Mouse (Mus musculus): ENCODE results near the gene Skil. TPM values are rescaled to one million over a fixed set of nuclear protein-coding genes. Genes with fewer than 3 reads are reported as not detected.

Gene Skil
- polyA plus RNA-seq, 1 experiment from 2014 or later, result 8.7 TPM

DNA sequence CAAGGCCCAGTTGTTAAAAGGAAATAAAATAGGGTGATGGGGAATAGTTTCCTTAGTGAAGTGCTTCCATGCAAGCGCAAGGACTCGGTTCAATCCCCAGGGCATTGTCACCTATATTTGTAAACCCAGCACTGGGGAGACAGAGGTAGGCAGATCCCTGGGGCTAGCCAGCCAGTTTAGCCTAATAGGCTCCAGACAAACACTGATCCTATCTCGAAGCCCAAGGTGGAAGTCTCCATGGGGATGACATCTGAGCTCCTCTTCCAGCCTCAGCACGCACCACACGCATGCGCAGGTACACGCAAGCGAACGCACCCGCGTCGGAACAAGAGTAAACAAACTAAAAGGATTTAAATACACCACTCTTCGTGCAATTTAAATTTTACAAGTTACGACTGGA lies 23.1 kb upstream of the Skil start:
- H3K27ac ChIP-seq, result no peak overlapping the region
- WGBS (ENCODE audit: missing documents), result 91% methylated on average over 14 of the region's 14 CpGs

GRCm38 (mm10) chr3:31075808-31076207 lies 19.1 kb upstream of the Skil start:
- Histone ChIP-seq H3K79me2 (ENCODE audit: inconsistent target) (no peaks in the 10 kb centered on the region), H3K36me3 (ENCODE audit: inconsistent target) (no peaks in the 10 kb centered on the region), H3K4me3 (ENCODE audit: inconsistent target) (no peak overlapping the region), H3K27ac (no peak overlapping the region)
- 56% methylated on average over 11 of the region's 11 CpGs for WGBS (ENCODE audit: missing documents)

More for the DNA sequence above, 23.1 kb upstream of the Skil start:
- Histone ChIP-seq H3K79me2 (ENCODE audit: inconsistent target) (no peaks in the 10 kb centered on the region), H3K4me3 (ENCODE audit: inconsistent target) (no peak overlapping the region), H3K36me3 (ENCODE audit: inconsistent target) (no peaks in the 10 kb centered on the region)

DNA sequence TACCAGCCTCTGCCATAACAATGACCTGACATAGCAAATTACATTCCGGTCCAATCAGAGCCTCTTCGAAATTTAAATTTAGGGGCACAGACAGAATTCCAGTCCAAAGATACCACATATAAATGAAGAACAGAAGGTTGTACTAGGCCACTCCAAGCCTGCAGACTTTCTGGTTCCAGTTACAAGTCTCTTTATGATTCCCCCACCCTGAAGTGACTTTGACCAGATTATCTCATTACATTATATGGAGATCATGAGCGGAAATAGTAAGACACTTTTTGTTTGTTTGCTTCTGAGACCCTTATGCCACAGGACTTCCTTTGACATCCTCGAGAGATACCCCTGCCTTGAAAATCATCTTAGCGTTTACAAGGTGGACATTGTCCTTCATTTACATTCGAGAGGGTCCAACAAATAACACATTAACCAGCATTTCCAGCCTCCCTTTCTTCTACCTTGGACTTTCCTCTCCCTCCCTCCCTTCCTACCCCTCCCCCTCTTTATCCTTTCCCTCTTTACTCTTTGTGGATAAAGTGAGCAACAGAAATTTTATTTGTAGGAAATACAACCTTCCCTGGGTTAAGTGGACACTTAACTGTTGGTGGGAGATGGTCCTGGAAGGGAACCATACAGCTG lies 17.7 kb upstream of the Skil start:
- Histone ChIP-seq H3K4me3 (ENCODE audit: inconsistent target) (no peak overlapping the region), H3K36me3 (ENCODE audit: inconsistent target) (no peaks in the 10 kb centered on the region), H3K79me2 (ENCODE audit: inconsistent target) (no peaks in the 10 kb centered on the region), H3K27ac (no peak overlapping the region)
- 95% methylated on average over 6 of the region's 6 CpGs for WGBS (ENCODE audit: missing documents)

DNA sequence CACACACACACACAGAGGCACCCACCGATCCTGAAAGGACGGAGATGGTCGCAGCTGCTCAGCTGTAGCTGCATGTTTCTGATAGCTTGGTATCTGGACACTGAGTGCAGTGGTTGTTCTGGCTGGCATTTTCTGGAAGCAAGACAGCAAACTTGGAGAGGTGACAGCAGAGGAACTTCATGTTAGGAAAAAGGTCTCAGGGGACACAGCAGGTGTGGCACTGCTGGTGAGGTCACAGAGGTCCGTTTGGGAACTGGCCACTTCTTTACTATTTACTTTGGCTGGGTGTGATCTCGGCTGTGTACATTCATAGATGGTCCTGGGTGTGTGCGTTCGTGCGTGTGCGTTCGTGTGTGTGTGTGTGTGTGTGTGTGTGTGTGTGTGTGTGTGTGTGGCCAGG lies 15.4 kb upstream of the Skil start:
- Histone ChIP-seq H3K27ac (no peak overlapping the region), H3K4me3 (ENCODE audit: inconsistent target) (no peak overlapping the region), H3K79me2 (ENCODE audit: inconsistent target) (no peaks in the 10 kb centered on the region), H3K36me3 (ENCODE audit: inconsistent target) (no peaks in the 10 kb centered on the region)
- WGBS (ENCODE audit: missing documents), result 82% methylated on average over 8 of the region's 10 CpGs

GRCm38 (mm10) chr3:31080791-31081502 lies 13.9 kb upstream of the Skil start:
- 94% methylated on average over 10 of the region's 10 CpGs for WGBS (ENCODE audit: missing documents)
- Histone ChIP-seq H3K27ac (no peak overlapping the region), H3K79me2 (ENCODE audit: inconsistent target) (no peaks in the 10 kb centered on the region), H3K36me3 (ENCODE audit: inconsistent target) (no peaks in the 10 kb centered on the region), H3K4me3 (ENCODE audit: inconsistent target) (no peak overlapping the region)

GRCm38 (mm10) chr3:31082838-31083506 lies 11.9 kb upstream of the Skil start:
- H3K27ac ChIP-seq, result no peak overlapping the region
- H3K79me2 ChIP-seq (ENCODE audit: inconsistent target), result no peaks in the 10 kb centered on the region
- no peak overlapping the region for H3K4me3 ChIP-seq (ENCODE audit: inconsistent target)
- 74% methylated on average over 8 of the region's 13 CpGs for WGBS (ENCODE audit: missing documents)
- H3K36me3 ChIP-seq (ENCODE audit: inconsistent target), result no peaks in the 10 kb centered on the region

GRCm38 (mm10) chr3:31083507-31084245 lies 11.2 kb upstream of the Skil start:
- H3K79me2 ChIP-seq (ENCODE audit: inconsistent target), result no peaks in the 10 kb centered on the region
- no peak overlapping the region for H3K4me3 ChIP-seq (ENCODE audit: inconsistent target)
- peak overlapping the region; percentile 73 for H3K27ac ChIP-seq
- 8% methylated on average over 12 of the region's 12 CpGs for WGBS (ENCODE audit: missing documents)
- no peaks in the 10 kb centered on the region for H3K36me3 ChIP-seq (ENCODE audit: inconsistent target)

GRCm38 (mm10) chr3:31085000-31085399 lies 9.9 kb upstream of the Skil start:
- 91% methylated on average over 3 of the region's 3 CpGs for WGBS (ENCODE audit: missing documents)

DNA sequence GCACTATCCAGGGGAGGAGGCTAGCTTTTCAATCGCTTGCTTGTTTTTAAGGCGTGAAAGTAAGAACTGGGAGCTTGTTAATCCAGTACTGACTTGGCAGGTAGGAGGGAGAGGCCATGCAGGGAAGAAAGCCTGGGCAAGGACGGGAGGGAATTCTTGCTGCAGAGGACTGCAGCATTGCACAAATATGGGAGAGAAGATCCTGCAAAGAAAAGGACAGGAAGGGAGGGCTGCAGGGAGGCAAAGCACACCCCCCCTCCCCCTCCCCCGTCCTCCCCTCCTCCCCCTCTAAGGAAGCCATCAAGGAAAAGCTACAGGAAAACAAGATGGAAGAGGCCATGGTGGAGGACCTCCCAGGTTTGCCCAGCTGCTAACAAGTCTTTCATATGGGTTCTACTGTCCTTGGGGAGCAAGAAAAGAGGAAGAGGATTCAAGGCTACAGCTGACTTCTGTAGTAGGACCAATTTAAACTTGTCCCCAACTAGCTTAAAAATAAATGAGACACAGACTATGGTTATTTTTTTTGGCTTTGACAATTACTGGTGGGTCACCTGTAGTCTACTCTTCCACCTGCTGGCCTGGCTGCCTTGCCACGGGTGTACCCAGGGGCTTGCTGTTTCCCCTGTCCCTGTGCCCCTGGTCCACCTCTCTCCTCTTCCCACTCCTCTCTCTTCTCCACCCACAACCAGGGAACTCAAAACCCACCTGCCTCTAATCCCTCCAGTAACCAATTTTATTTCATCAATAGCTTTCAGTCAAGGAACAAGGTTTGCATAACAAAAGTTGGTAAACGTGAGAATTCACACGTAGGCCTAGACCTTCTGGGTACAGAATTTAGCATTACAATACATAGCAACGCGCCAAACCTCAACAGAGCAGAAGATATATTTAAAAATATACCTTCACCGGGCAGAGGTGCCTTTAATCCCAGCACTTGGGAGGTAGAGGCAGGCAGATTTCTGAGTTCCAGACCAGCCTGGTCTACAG lies 5.8 kb upstream of the Skil start:
- H3K36me3 ChIP-seq (ENCODE audit: inconsistent target), result no peaks in the 10 kb centered on the region
- H3K27ac ChIP-seq, result no peak overlapping the region
- 79% methylated on average over 9 of the region's 10 CpGs for WGBS (ENCODE audit: missing documents)
- H3K4me3 ChIP-seq (ENCODE audit: inconsistent target), result no peak overlapping the region
- no peaks in the 10 kb centered on the region for H3K79me2 ChIP-seq (ENCODE audit: inconsistent target)

More at GRCm38 (mm10) chr3:31085000-31085399, 9.9 kb upstream of the Skil start:
- no peaks in the 10 kb centered on the region for H3K36me3 ChIP-seq (ENCODE audit: inconsistent target)
- no peak overlapping the region for H3K4me3 ChIP-seq (ENCODE audit: inconsistent target)
- H3K79me2 ChIP-seq (ENCODE audit: inconsistent target), result no peaks in the 10 kb centered on the region
- no peak overlapping the region for H3K27ac ChIP-seq

DNA sequence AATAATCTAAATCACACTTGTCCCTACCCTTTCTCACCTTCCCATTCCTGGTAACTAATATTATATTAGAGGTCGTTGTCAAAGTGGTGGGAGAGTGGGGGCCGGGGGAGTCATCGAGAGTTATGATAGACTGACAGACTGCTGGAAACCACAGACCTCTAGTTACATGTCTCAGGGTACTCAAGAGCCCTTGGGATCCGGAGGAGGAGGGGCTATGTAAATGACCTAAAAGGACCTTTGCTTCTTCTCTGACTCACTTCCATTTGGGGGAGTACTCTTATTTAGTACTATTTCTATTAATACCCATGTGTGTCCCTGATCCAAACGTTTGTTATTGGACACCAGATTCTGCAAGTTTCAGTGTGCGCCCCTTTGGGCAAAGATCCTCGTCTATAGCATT lies 4.9 kb upstream of the Skil start:
- 29% methylated on average over 7 of the region's 7 CpGs for WGBS (ENCODE audit: missing documents)

DNA sequence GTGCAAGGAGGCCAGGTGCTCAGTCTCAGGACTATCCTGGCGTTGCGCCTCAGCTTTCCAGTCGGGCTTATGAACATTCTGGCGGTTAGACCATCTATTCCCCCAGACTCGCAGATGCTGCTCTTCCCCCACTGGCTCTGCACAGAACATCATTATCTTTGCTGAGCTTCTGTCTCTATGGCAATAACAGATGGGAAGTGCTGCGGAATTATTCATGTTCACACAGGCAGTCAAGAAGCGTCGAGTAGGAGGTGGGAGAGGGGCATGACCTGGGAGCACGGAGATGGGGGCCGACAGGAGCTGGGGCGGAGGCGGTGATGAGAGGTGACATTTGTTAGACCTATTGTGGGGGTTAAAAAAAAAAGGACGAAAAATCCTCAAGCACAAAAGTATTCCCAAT lies 1.7 kb upstream of the Skil start:
- Histone ChIP-seq H3K36me3 (ENCODE audit: inconsistent target) (no peaks in the 10 kb centered on the region), H3K27ac (peak overlapping the region; percentile 89), H3K4me3 (ENCODE audit: inconsistent target) (peak overlapping the region; percentile 38), H3K79me2 (ENCODE audit: inconsistent target) (peaks cover 28% of the 10 kb centered on the region)
- 17% methylated on average over 12 of the region's 13 CpGs for WGBS (ENCODE audit: missing documents)

More for the DNA sequence above, 4.9 kb upstream of the Skil start:
- Histone ChIP-seq H3K79me2 (ENCODE audit: inconsistent target) (no peaks in the 10 kb centered on the region), H3K27ac (no peak overlapping the region), H3K4me3 (ENCODE audit: inconsistent target) (no peak overlapping the region), H3K36me3 (ENCODE audit: inconsistent target) (no peaks in the 10 kb centered on the region)

- Histone ChIP-seq H3K79me2 (ENCODE audit: inconsistent target) (peaks cover 34% of the 10 kb centered on the region), H3K4me3 (ENCODE audit: inconsistent target) (peak overlapping the region; percentile 38), H3K27ac (peak overlapping the region; percentile 89), H3K36me3 (ENCODE audit: inconsistent target) (no peaks in the 10 kb centered on the region)
- WGBS (ENCODE audit: missing documents), result 2% methylated on average over 15 of the region's 58 CpGs
Observed at GRCm38 (mm10) chr3:31093627-31094351, 1.1 kb upstream of the Skil start.

DNA sequence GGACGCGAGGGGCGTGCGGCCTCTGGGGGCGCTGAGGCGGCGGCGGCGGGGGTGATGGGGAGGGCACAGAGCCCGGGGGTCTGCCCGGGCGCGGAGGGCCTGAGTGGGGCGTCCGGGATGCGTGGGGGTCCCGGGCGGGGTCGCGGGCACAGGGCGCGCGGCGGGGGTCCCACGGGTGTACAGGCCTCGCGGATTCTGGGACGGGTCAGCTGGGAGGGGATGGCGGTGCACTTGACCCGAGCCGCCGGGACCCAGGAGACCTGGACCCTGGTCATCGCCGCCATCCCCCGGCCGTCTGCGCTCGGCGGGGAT lies 277 bp downstream of the Skil start:
- Histone ChIP-seq H3K36me3 (ENCODE audit: inconsistent target) (no peaks in the 10 kb centered on the region), H3K27ac (no peak overlapping the region), H3K4me3 (ENCODE audit: inconsistent target) (no peak overlapping the region; the same call in 1 of the 2 replicates), H3K79me2 (ENCODE audit: inconsistent target) (peaks cover 48% of the 10 kb centered on the region)
- under 1% methylated on average over 21 of the region's 39 CpGs for WGBS (ENCODE audit: missing documents)

Measured in macrophage (primary cell).